Mouse (Mus musculus): Measurements from ENCODE around the gene Thbs1. TPM values are rescaled to one million over a fixed set of nuclear protein-coding genes. Genes with fewer than 3 reads are reported as not detected.

The Thbs1 gene
- 10 to 100 TPM in 1 of 2 experiments, 1 to 10 TPM in 1; 6.4 to 11.3 TPM for total RNA-seq (2021)
- long read RNA-seq, experiment 1, partial matches to known transcripts, result 0 of 1 reads
- long read RNA-seq, experiment 1, other reads (novel, unspliced or antisense), result 1 of 1 reads
- long read RNA-seq, experiment 2, full-length matches to known transcripts, result 4 of 10 reads
- long read RNA-seq, experiment 2, partial matches to known transcripts, result 5 of 10 reads
- long read RNA-seq, experiment 2, other reads (novel, unspliced or antisense), result 1 of 10 reads

- DNase-seq, result peak; percentile 75
Observed at GRCm38 (mm10) chr2:118111488-118112131, at the start of gene Thbs1. Gene Thbs1 (plus strand): TSS chr2:118111876.

GRCm38 (mm10) chr2:118064121-118064764 is 47.4 kb upstream of the Thbs1 start:
- DNase-seq, result peak; percentile 57

- no peak for DNase-seq
Observed at GRCm38 (mm10) chr2:118066065-118066770, 45.5 kb upstream of the Thbs1 start.

- DNase-seq, result no peak
Observed at GRCm38 (mm10) chr2:118069975-118070374, 41.7 kb upstream of the Thbs1 start.

- DNase-seq, result peak; percentile 36
Observed at GRCm38 (mm10) chr2:118072811-118073372, 38.8 kb upstream of the Thbs1 start.

GRCm38 (mm10) chr2:118074030-118074429 is 37.6 kb upstream of the Thbs1 start:
- DNase-seq, result no peak

GRCm38 (mm10) chr2:118075165-118075564 is 36.5 kb upstream of the Thbs1 start:
- DNase-seq, result no peak

- peak; percentile 15 for DNase-seq
Observed at GRCm38 (mm10) chr2:118079131-118079530, 32.5 kb upstream of the Thbs1 start.

GRCm38 (mm10) chr2:118081581-118081980 is 30.1 kb upstream of the Thbs1 start:
- DNase-seq, result no peak

GRCm38 (mm10) chr2:118083652-118084051 is 28.0 kb upstream of the Thbs1 start:
- no peak for DNase-seq

- DNase-seq, result no peak
Observed at GRCm38 (mm10) chr2:118084693-118085092, 27.0 kb upstream of the Thbs1 start.

GRCm38 (mm10) chr2:118085647-118086046 is 26.0 kb upstream of the Thbs1 start:
- DNase-seq, result no peak

GRCm38 (mm10) chr2:118087044-118087726 is 24.5 kb upstream of the Thbs1 start:
- no peak for DNase-seq

GRCm38 (mm10) chr2:118091226-118091625 is 20.4 kb upstream of the Thbs1 start:
- no peak for DNase-seq

GRCm38 (mm10) chr2:118099104-118099503 is 12.6 kb upstream of the Thbs1 start:
- DNase-seq, result no peak

- no peak for DNase-seq
Observed at GRCm38 (mm10) chr2:118102169-118102568, 9.5 kb upstream of the Thbs1 start.

GRCm38 (mm10) chr2:118110225-118110915 is 1.3 kb upstream of the Thbs1 start:
- peak; percentile 48 for DNase-seq

- peak; percentile 74 for DNase-seq
Observed at GRCm38 (mm10) chr2:118111116-118111487, 574 bp upstream of the Thbs1 start.

- no peak for DNase-seq
Observed at GRCm38 (mm10) chr2:118112438-118112837, 762 bp downstream of the Thbs1 start.

- no peak for DNase-seq
Observed at GRCm38 (mm10) chr2:118112846-118113479, 1.3 kb downstream of the Thbs1 start.
